Mouse (Mus musculus) embryo, embryonic 10.5 days (tissue): Measurements from ENCODE around the gene Olfr166.
"Not testable (repeated sequence)": the region's sequence is repeated elsewhere in the genome, so short reads cannot be mapped to it uniquely, and the experiment has no call there.

Experiments used
- DNase-seq: peaks from one replicate; pipeline ENCODE4 v3.0.0-alpha.2; 2015; ENCODE audit warnings: low spot score

Olfr166 gene

GRCm38 (mm10) chr16:19483394-19483793, at the start of gene Olfr166:
TSS of gene Olfr166 (plus strand) at chr16:19483694.
- no peak for DNase-seq

GRCm38 (mm10) chr16:19458741-19459140, 24.8 kb upstream of the Olfr166 start:
- DNase-seq: not testable (repeated sequence)

- no peak for DNase-seq
These were observed 19.1 kb upstream of the Olfr166 start for GRCm38 (mm10) chr16:19464365-19464764.

- DNase-seq: no peak
These were observed 38.7 kb downstream of the Olfr166 start, which contains the start of gene Olfr167 for GRCm38 (mm10) chr16:19522166-19522565. TSS of gene Olfr167 (minus strand) at chr16:19522266.

GRCm38 (mm10) chr16:19535455-19535854, 52.0 kb downstream of the Olfr166 start, which contains the start of gene Olfr168:
TSS of gene Olfr168 (minus strand) at chr16:19535555.
- no peak for DNase-seq
